Mouse (Mus musculus): ENCODE measurements around the gene Gm9918.
A peak's percentile ranks its signal among the peaks of the same experiment; 100 is the strongest.

The Gm9918 gene

DNA sequence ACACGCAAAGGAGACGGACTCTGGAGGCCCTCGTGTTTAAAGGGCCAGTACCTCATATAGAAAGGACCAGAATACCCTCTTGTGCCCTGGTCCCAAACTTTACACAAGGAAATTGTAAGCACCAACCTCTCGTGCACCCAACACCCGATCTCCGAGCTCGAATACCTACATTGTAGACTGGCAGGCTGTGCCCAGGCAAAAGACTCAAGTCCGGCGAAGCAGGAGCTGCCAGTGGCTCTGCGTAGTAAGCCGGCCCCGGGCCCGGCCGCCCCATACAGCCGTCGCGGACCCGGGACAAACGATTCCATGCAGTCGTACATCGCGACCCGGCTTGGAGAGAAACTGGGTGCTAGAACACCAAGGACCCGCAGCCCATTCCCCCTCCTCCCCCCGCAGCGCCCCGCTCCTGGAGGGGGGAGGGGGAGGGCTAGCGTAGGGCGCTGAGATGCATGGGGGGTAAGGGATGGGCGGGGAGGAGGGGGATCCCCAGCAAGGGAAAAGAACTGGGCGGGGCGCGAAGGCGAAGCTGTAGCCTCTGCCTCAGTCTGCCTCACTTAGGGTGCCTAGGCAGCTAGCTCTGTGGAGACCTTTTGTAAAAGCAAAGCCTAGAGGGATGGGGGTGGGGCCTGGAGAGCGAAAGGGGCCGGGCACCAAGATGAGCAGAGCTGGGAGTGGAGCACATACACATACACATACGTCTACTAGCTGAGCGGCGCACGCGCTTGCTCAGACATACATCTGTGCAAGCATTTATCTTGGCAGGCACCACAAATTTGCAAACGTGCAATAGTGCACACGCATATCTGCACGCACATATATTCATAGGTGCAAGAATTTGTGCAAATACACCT lies 24.2 kb upstream of the Gm9918 start:
- DNase-seq = peak; percentile 86 to 90

DNA sequence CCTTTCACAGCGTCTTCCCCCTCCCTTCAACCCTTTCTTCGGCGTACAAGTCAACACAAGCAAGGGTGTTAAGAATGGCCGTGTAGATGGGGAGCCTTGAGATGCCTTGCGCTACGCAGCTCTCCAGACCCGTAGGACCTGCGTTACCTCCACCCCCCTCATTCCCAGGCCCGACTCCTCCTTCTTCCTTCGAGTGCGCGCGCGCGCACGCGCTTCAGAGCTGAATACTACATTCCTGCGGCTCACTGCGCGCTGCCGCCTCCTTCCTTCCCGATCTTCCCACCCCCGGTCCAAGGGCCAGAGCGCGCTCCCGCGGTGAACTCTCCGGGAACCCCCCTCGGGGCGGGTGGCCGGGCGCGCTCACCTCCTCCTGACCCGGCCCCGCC lies 23.5 kb upstream of the Gm9918 start:
- peak; percentile 97 to 99 for DNase-seq

DNA sequence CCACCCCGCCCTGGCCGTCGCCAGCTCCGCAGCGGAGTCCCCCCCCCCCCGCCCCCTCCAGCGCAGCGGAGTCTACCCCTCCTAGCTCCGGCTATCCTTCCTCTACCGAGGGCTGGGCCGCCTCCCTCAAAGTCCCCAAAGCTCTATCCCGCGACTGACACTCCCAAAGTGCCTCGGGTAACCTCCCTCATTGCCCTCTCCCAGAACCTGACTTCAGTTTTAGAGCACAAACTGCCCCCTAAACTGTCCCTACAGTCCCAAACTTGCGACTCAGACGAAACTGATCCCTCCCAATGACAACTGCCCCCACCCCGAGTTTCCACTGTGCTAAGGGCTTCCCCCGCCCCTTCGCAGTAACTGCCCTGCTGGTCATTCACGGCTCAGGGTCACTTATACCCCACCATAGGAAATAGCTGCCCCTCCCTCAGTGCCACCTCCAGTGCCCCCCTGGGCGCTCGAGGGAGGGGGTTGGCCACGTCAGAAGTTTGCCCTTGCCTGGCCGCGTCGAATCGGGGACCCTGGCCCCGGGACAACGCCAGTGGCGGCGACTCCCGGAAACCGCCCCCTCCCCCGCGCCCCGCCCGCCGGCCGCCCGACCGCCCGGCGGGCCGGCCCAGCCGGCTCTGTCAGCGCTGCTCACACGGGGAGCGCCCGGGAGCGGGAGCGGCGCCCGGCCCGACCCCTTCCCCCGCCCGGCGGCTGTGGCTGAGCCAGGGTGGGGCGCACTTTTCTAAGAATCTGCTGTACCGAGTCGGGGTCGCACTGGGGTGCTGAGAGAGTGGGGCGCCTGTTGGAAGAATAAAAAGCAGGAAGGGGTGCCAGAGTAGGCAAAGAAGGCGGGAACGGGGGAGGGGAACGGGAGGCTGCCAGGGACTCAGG lies 22.9 kb upstream of the Gm9918 start:
- peak; percentile 85 to 90 for DNase-seq

DNA sequence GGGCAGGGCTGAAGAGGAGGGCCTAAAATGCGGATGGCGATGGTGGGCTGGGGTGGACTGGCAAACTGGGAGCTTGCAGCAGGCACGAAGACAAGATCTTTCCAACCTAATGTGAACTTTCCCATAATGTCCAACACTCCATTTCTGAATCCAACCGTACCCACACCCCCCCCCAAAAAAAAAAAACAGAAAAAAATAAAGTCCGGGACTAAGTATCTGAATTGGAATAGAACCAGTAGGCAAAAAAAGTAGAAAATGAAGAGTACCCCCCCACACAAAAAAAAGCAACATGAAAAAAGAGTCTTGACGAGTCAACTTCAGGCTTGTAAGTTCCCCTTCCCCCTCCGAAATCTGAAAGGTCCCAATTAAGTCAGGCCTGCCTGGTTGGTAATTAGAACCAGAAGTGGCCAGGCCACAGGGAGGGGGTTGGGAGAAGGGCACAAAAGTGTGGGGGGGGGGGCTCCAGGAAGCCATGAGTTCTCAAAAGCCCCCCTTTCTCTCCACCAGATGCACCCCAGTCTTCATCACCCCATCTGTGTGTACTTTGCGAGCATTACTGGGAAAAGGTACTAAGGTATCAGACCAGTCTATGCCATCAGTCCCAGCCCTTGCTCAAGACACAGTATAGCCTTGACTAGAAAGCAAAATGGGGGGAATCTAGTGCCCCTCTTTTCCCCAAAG lies 22.1 kb upstream of the Gm9918 start:
- peak in 1 of 2 experiments; percentile 14 for DNase-seq

DNA sequence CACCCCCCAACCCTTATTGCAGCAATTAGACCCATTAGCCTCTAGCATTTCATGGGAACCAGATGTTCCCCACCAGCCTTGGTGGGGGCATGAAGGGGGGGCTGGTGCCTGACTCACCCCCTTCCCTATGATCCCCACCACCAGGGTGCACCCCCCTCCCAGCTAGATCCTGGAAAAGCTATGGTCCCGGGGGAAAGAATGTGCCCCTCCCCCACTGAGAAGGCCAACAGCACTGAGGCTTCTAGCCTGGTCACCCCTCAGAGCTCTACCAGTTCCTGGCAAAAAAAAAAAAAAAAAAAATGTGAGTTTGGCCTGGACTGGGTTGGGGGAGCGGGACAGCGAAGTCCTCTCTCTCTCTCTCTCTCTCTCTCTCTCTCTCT lies 21.6 kb upstream of the Gm9918 start:
- DNase-seq = peak in 1 of 2 experiments; percentile 44

DNA sequence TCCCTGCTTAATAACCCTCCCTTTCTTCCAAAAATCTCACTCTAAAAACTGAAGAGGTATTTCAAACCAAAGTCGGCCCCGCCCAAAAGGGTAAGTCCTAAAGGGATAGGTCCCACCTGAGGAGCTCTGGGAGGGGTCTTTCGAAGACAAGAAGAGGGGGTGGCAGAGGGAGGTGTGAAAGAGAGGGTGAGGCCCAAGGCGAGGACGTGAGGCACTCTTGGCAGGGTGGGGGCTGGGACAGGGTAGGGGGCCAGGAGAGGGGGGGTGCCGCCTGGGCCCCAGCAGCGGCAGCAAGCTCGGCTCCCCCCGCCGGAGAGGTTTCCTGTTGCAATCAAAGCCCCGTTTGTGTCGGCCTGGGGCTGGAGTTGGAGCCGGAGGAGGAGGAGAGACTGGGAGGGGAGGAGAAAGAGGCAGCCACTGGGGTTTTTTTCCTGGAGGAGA lies 21.1 kb upstream of the Gm9918 start:
- DNase-seq = peak; percentile 64 to 79

DNA sequence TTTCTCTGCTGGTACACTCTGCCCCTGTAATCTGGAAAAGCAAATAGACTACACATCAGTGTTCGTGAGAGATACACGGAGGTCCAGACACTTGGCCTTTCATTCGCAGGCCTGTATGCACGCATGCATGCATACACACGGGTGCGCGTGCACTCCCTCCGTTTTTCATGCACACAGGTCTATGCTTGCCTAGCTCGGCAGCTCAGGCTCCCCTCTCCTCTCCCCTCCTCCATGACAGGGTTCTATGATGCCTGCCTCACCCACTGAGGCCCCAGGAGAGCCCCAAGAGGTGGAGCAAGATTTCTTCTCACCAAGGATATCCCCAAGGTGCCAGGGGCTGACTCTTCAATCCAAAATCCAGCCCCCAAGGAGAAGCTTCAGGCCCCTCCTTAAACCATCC lies 20.4 kb upstream of the Gm9918 start:
- DNase-seq = no peak

DNA sequence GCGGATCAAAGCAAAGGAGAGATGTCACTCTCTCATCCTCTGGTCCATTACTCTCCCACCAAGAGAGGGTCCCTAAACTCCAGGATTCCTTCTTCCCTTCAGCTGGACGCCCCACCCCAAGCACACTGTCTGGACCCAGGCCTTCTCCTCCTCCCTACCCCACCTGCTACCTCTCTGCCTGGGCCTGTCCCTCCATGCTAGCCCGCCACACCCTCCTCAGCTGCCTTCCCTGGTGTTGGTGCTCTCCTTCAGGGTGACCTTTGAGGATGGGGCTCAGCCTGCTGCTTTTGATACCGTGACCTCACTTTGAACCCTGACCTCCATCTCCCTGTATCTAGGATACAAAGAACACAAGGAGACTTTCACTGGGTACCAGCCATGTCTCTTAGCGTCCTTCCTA lies 19.8 kb upstream of the Gm9918 start:
- DNase-seq = no peak

DNA sequence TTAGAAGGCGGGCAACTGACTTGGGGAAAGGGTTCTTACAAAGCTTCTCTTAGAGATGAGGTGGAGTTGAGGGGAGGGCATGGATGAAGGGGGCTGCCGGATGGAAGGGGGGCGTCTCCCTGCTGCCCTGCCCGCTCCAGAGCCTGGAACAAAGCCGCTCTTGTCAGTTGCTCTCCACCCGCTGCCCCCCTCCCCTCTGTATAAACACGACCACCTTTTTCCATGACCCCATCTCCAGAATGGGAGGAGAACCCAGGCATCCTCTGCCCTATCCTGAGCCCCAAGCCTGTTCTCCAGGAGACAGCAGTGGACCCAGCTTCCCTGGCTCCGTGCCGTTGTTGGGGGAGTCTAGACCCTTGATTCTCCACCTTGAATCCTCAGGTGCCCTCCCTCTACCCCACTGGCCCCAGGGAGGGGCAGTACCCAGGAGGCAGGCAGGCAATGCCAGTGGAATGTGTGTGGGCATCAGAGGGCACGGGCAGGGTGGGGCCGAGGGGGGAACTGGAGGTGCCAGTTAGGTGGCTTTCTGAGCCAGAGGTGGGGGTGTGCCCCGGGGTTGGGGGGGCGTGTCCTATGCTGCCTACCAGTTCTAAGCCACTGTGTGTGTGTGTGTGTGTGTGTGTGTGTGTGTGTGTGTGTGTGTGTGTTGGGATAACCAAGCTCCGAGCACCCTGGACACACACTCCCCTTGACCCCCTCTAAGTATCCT lies 14.7 kb upstream of the Gm9918 start:
- peak; percentile 70 to 83 for DNase-seq

DNA sequence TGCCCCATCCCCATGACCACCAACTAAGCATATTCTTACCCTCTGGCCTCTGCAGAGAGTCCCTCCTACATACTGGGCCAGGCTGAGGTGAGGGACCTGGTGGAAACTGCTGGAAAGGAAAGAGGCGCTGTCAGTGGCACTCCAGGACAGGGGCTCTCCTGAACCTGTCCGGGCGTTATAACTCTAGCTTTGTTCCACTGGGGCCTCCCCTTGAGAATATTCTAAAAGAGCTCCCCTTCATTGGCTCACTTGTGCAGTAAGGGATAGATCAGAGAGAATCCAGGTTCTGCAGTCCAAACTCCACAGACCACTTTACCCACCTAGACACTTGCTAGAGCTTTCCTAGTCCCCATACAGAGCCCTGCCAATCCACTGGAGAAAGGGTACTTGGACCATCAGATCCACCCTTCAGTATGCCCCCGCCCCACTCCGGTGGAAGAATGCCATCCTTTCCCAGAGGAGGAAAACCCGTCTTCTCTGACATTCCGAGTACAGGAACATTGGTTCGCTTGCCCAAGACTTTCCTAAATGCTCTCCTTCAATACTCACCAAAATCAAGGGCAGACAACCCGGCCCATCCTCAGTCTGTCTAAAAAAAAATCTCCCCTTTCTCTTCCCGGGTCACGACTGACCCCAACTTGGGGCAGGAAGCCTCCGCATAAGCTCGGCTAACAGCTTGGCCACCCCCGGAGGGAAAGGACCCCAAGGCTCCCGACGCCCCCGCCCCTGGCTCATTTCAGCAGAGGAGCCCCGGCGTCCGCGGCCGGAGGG lies 13.7 kb upstream of the Gm9918 start:
- DNase-seq = no peak

DNA sequence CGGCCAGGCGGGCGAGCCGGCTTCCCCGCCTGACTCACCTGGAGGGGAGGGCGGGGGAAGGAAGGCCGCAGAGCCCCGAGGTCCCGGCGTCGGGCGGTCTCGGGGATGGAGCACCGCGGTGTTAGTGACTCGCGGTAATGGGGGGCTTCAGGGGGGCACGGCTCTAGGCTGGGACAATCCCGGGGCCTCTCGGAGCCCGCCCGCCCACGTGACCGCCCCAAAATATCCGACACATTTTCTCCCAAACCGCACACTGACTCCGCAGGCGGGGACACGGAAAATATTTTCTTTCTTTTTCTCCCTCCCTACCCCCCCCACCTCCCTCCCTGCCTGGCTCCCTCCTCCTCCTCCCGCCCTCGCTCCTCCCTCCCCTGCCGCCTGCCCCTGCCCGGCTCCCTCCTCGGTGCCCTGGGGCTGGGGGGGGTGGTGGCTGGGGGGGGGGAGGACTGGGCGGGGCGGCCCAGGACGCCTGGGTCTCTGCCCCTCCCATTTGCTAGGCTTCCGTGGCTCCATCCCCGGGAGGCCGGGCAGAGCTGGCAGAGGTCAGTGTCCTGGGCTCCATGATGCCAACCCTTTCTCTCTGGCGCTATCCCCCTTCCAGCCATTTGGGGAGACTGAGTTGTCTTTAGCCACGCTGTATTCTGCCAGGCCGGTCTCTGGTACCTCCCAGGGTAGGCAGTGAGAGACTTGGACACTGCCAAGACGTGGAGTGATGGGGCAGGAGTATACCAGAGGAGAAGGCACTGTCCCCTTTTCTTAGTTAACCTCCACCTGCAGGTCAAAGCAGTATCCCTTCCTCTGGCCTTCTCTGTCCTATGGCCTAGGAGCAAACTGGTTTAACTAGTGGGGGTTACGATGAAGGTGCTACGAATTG lies 12.9 kb upstream of the Gm9918 start, which contains the start of gene Rarg:
Rarg (minus strand) TSS at position 316 of the 874 bp plus-strand sequence.
- peak; percentile 70 to 80 for DNase-seq

DNA sequence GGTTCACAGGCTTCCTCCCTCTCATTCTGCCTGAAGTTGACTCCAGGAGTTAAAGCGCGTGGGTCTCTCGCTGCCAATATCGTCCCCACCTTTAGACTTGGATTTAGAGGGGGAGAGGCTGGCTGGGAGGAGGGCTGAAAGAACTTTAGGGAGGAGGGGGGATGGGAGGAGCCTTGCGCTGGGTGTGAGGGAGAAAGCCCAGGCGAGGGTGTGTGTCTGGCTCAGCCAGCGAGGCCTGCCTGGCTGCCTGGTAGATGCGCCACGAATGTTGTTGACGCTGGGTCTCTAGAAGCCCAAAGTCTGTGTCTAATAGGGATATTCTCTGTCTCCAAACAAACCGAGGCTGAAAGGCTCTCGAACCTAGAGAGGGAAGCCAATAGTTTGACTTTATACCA lies 12.3 kb upstream of the Gm9918 start:
- DNase-seq = peak; percentile 65 to 78

DNA sequence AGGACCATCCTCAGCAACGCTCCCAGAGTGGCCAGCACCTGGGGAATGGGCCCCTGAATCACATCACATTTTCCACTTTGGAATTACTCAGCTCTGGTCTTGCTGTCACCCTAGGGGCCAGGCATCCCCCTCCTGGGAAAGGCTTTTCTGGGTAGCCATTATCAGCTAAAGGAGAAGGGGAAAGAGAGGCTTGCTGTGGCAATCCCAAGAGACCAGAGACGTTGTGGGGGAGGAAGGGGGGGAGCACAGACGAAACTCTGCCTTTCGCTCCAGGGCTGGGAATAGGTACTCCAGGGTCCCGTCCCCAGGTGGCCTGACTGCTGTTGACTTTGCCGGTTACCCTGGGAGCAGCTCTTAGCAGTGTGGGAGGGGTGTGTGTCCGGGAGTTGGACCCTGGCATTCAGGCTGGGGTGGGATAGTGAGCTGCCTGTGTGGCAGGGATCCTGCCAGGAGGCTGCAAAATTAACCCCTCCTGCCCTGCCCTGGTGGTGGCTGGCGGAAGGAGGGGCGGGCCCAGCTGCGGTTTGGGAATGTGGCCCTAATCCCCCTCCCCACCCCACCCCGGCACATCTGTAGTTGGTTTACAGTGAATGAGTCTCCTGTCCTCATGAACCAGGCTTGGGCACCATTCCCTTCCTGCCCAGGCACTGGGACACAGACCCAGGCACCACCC lies 11.6 kb upstream of the Gm9918 start:
- DNase-seq = no peak

DNA sequence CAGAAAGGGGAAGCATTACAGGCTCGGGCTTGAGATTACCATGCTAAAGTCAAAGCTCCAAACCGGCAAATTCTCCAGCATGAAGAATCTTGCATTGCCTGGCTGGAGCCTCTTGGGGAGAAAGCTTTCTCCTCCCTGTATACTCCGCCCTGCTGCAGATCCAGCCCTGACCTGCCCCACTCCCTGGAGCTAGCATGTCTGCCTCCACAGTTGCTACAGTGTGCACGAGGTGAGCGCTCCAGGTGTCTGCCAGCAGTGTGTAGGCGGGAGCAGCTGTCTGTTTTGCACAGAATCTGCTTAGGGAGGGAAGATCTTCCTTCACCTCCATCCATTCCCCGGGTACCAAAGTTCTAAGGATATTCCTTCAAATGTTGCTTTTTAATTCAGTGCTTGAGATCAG lies 7.8 kb upstream of the Gm9918 start:
- DNase-seq = no peak

DNA sequence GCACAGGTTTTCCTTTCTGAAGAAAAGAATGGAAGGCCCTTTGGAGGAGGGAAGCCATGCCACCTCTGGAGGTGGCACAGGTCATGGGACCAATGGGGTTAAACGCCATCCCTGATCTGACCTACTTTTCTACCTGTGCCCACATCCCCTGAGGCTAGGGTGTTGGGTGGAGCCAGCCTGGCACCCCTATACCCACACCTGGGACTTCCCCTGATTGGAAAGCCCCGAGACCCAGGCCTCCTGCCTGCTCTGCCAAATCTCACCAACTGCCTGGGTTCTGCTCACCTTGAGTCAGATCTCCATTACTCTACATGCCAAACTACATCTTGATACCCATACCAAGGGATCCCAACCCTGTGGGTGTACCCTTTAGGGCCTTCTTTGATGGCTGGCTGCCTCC lies 7.3 kb upstream of the Gm9918 start:
- DNase-seq = no peak

DNA sequence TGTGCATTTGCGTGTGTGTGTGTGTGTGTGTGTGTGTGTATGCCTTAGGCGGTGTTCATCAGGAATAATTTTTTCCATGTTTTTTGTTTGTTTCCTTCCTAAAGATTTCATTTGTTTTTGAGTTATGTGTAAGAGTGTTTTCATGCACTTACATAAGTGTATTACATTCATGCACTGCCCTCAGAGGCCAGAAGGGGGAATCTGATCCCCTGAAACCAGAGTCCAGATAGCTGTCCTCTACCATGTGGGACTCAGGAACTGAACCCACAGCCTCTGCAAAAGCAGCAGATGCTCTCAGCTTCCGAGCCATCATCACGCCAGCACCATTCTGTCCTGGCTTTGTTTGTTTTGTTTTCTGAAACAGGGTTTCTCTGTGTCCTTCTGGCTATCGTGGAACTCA lies 4.8 kb upstream of the Gm9918 start:
- no peak for DNase-seq

DNA sequence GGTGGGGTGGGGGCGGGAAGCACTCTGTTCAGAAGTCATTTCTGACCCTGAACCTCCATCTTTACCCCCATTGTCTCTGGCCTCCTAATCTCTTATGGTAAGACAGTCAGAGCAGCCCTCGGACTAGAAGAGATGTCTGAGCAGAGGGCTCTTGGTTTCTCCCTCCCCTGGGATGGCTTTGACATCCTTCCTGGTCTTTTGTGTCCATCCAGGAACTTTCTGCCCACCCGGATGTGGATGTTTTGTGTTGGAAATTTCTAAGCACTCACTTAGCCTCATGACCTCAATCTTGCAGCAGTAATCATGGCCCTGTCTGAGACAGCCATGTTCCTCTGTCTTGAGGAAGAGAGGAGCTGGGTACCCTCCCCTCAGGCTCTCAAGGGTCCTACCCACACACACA lies 1.1 kb downstream of the Gm9918 start:
- peak in 1 of 2 experiments; percentile 26 for DNase-seq

DNA sequence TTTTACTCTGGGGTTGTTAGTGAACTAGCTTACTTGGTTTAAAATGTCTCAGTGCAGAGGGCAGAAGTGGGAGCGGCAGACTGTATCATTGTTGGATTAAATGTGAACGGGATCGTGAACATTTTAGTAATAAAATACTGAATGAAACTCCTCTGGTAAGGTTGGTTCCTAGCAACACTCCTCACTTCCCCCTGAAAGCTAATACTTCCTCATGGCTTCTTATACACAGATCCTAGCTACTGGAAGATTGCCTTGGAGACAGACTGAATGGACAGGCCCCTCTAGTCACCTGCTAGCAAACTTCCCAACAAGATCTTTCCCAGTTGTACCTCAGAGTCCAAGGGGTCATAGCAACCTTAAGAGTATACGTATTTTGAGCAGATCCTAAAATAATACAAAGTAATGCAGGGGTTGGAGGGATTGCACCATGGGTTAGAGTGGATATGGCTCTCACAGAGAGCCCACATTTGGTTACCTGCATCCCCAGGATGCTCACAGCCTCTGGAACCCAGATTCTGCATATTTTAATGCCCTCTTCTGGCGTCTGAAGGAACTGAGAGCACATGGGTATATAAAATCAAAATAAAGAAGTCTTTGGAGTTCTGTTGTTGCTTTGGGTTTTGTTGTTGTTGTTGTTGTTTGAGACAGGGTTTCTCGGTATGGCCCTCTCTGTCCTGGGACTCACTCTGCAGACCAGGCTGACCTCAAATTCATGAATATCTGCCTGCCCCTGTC lies 3.8 kb downstream of the Gm9918 start:
- DNase-seq = no peak

DNA sequence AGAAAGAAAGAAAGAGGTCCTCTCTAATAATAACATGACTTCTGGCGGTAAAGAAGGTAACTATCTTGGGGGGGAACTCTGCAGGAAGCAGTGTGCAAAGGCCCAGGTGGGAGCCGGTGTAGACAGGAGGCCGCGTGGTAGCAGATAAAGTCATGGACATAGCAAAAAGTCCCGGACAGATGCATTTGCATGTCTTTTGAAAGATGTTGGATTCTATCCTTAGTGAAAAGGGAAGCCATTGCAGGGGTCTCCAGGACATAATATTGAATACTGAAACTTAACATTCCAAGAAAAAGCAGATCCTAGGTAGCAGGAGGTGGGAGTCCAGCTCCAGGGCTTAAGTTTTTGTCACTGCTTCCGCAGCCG lies 8.3 kb downstream of the Gm9918 start:
- DNase-seq = no peak
